24 mouse cellular contexts compared by ENCODE assay signal in the genomic region with DNA sequence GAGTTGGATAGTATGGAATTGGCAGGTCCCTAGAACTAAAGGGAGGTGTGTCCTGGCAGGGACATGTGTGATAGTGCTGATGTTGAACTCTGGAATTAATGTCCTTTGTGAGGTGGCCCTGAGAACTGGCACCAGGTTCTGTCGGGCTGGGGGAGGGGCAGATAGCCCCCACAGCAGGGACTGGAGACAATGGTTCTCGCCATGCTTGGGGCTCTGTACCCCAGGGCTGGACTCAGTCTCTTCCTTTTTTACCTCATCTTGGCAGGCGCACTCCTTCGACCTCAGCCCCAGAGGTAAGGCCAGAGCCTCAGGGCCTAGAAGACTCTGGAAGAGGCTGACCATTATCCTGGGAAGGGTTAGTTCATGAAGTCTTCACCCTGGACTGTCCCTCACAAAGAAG. TPM values are rescaled to one million over a fixed set of nuclear protein-coding genes. Genes with fewer than 3 reads are reported as not detected.
"Had no signal": no experiment of that assay in that cellular context is flagged by ENCODE, and none has a peak within 500 bp of the region (broad histone marks: within the 10 kb centered on the region; RNA-seq: fewer than 3 reads in every experiment).

No protein-coding gene starts in this region.

- H3K4me3 ChIP-seq: heart, embryonic 10.5 days; heart, embryonic 12.5 days; hindbrain, embryonic 13.5 days; hindbrain, embryonic 15.5 days; kidney, embryonic 15.5 days; limb, embryonic 13.5 days; limb, embryonic 15.5 days; liver, embryonic 12.5 days had no signal

- H3K27ac ChIP-seq: heart, embryonic 10.5 days; hindbrain, embryonic 13.5 days; hindbrain, embryonic 15.5 days; hindbrain, postnatal 0 days; kidney, embryonic 15.5 days; kidney, postnatal 0 days; limb, embryonic 13.5 days; limb, embryonic 15.5 days; liver, embryonic 12.5 days; liver, embryonic 14.5 days had no signal

- H3K27me3 ChIP-seq: hindbrain, embryonic 13.5 days; hindbrain, embryonic 15.5 days; kidney, embryonic 15.5 days; limb, embryonic 13.5 days; limb, embryonic 15.5 days had no signal

- DNase-seq: gastrocnemius, postnatal 10 days; gastrocnemius, postnatal 36 days; heart, adult 18-20 months; heart, postnatal 10 days; heart, postnatal 36 days; kidney, adult 11 months; kidney, adult 2 months; kidney, adult 9 months; kidney, postnatal 14 days; kidney, postnatal 36 days; layer of hippocampus, adult 9-11 months; layer of hippocampus, postnatal 36 days; left cerebral cortex, postnatal 4 days had no signal

- H3K4me1 ChIP-seq: heart, embryonic 12.5 days had no signal

RNA-seq across cellular contexts. Expression of gene Large2, which starts 8.1 kb away (rescaled TPM):
- total RNA-seq: heart, postnatal 36 days had no signal
